8 mouse cellular contexts compared by ENCODE assay signal in genomic region chr5:124249614-124250591, GRCm38 (mm10). TPM values are rescaled to one million over a fixed set of nuclear protein-coding genes. Genes with fewer than 3 reads are reported as not detected.
DNase-seq lines count a peak whose midpoint lies in the region; ATAC-seq and TF ChIP-seq lines count a peak whose summit lies in the region.

Gene Pitpnm2 (minus strand): TSS chr5:124249760.

- TF ChIP-seq CTCF in thymus, adult 2 months (IDR thresholded peaks at IDR 0.05; ENCODE audit: borderline replicate concordance, control insufficient read depth, extremely low read depth, insufficient read depth, low read length, poor library complexity) = 0 out of 2 replicates have a peak, but pooled peaks have one; percentile 28

- peak; percentile 84 for ATAC-seq in hindbrain, embryonic 16.5 days
- ATAC-seq in midbrain, embryonic 16.5 days = peak; percentile 81

- TF ChIP-seq POLR2A in thymus, adult 2 months (IDR thresholded peaks at IDR 0.05; ENCODE audit: control insufficient read depth, extremely low read depth, insufficient read depth, low read length, poor library complexity) = no peak; the same call in 1 of the 2 replicates

- H3K27me3 ChIP-seq in hindbrain, embryonic 16.5 days (replicated peaks; ENCODE audit: control insufficient read depth, insufficient read depth, low read length) = no peaks in the 10 kb centered on the region
- no peaks in the 10 kb centered on the region for H3K27me3 ChIP-seq in midbrain, embryonic 16.5 days (ENCODE audit: control insufficient read depth, insufficient read depth, low read depth, low read length)
- H3K27me3 ChIP-seq in thymus, adult 2 months (ENCODE audit: control insufficient read depth, insufficient read depth, low read length) = no peaks in the 10 kb centered on the region

- H3K36me3 ChIP-seq in hindbrain, embryonic 16.5 days (ENCODE audit: control insufficient read depth, insufficient read depth, low read length) = 0 out of 2 replicates have a peak, but pooled peaks cover 3% of the 10 kb centered on the region
- H3K36me3 ChIP-seq in midbrain, embryonic 16.5 days (ENCODE audit: control insufficient read depth, insufficient read depth, low read length) = peaks cover 7% of the 10 kb centered on the region
- no peaks in the 10 kb centered on the region for H3K36me3 ChIP-seq in thymus, adult 2 months (ENCODE audit: control insufficient read depth, insufficient read depth, low read length)

- under 1% methylated on average over 57 of the region's 90 CpGs for WGBS in hindbrain, embryonic 16.5 days
- WGBS in midbrain, embryonic 16.5 days = 1% methylated on average over 71 of the region's 90 CpGs
- WGBS in thymus, adult 2 months = 5% methylated on average over 88 of the region's 90 CpGs

- H3K4me2 ChIP-seq in hindbrain, embryonic 16.5 days (ENCODE audit: low read length) = peak within 1 kb of the TSS; percentile 89
- peak within 1 kb of the TSS; percentile 62 for H3K4me2 ChIP-seq in midbrain, embryonic 16.5 days (ENCODE audit: low read length)

- no peaks in the 10 kb centered on the region for H3K9me3 ChIP-seq in hindbrain, embryonic 16.5 days (ENCODE audit: control insufficient read depth, low read length)
- no peaks in the 10 kb centered on the region for H3K9me3 ChIP-seq in midbrain, embryonic 16.5 days (replicated peaks; ENCODE audit: control insufficient read depth, low read length, poor library complexity, severe bottlenecking)

- H3K4me1 ChIP-seq in hindbrain, embryonic 16.5 days (ENCODE audit: control insufficient read depth, insufficient read depth, low read depth, low read length) = peaks cover 23% of the 10 kb centered on the region
- peaks cover 25% of the 10 kb centered on the region for H3K4me1 ChIP-seq in midbrain, embryonic 16.5 days (ENCODE audit: control insufficient read depth, insufficient read depth, low read length)
- H3K4me1 ChIP-seq in thymus, adult 2 months (replicated peaks; ENCODE audit: control insufficient read depth, insufficient read depth, low read length) = peaks cover 23% of the 10 kb centered on the region

- peak within 1 kb of the TSS; percentile 78 for H3K27ac ChIP-seq in hindbrain, embryonic 16.5 days (ENCODE audit: low read depth, low read length)
- H3K27ac ChIP-seq in midbrain, embryonic 16.5 days (ENCODE audit: low read length) = peak within 1 kb of the TSS; percentile 72
- peak within 1 kb of the TSS; percentile 74 for H3K27ac ChIP-seq in thymus, adult 2 months (ENCODE audit: control insufficient read depth, insufficient read depth, low read length)

- peak; percentile 44 for DNase-seq in urinary bladder, postnatal 25 days (ENCODE audit: low spot score)
- DNase-seq in urinary bladder, postnatal 10 days (ENCODE audit: low spot score) = no peak
- DNase-seq in cerebellum, adult 8-10 months = peak; percentile 45
- peak in 1 of 2 experiments; percentile 32 for DNase-seq in gastrocnemius, adult 8-10 months (ENCODE audit: low spot score in 2 of 2)
- DNase-seq in liver = peak; percentile 52
- DNase-seq in thymus, adult 2 months = peak; percentile 65

- peak within 1 kb of the TSS; percentile 88 for H3K9ac ChIP-seq in hindbrain, embryonic 16.5 days (ENCODE audit: low read depth, low read length)
- peak within 1 kb of the TSS; percentile 94 for H3K9ac ChIP-seq in midbrain, embryonic 16.5 days (ENCODE audit: low read depth, low read length)

- H3K4me3 ChIP-seq in hindbrain, embryonic 16.5 days (ENCODE audit: low read length) = peak within 1 kb of the TSS; percentile 81
- peak within 1 kb of the TSS; percentile 79 for H3K4me3 ChIP-seq in midbrain, embryonic 16.5 days (ENCODE audit: low read depth, low read length)
- peak within 1 kb of the TSS; percentile 91 for H3K4me3 ChIP-seq in thymus, adult 2 months (ENCODE audit: control insufficient read depth, insufficient read depth, low read length)

RNA-seq across cellular contexts. Expression of gene Pitpnm2, which starts in this region (rescaled TPM):
- total RNA-seq in gastrocnemius, adult 8-10 months (2022) = 10 to 100 TPM; 19.3 to 22.4 (median 20.8) TPM
- polyA plus RNA-seq in hindbrain, embryonic 16.5 days (2015; fragmentation: Nextera tagmentation; extraction: Ambion mirVana) = 8.4 and 9.8 TPM in 2 replicates
- 9.6 and 10.9 TPM in 2 replicates for polyA plus RNA-seq in midbrain, embryonic 16.5 days (2015; fragmentation: Nextera tagmentation; extraction: Ambion mirVana)
- polyA plus RNA-seq in thymus, adult 2 months (2012; rRNA removed) = 279 and 356 TPM in 2 replicates

Comparison
In these comparisons a context has a peak if more than half of its experiments do, and no peak if none do; other contexts are left out.
1. RNA of gene Pitpnm2 (polyA plus RNA-seq): 279 to 356 TPM in thymus, adult 2 months; 9.6 to 10.9 TPM in midbrain, embryonic 16.5 days and 8.4 to 9.8 TPM in hindbrain, embryonic 16.5 days; every median in the first group is over 10 times any median in the second.
2. Peak in every context shown above with its lines, with median percentiles within 50 percentile points of each other: H3K27ac ChIP-seq and H3K4me3 ChIP-seq.